Mouse (Mus musculus): ENCODE results near the gene Hoxa11. TPM values are rescaled to one million over a fixed set of nuclear protein-coding genes. Genes with fewer than 3 reads are reported as not detected.
A peak's percentile ranks its signal among the peaks of the same experiment; 100 is the strongest.

Gene Hoxa11
- polyA plus RNA-seq (2014; fragmentation: Nextera tagmentation; extraction: Ambion mirVana): 66.3 and 78.0 TPM in 2 replicates

DNA sequence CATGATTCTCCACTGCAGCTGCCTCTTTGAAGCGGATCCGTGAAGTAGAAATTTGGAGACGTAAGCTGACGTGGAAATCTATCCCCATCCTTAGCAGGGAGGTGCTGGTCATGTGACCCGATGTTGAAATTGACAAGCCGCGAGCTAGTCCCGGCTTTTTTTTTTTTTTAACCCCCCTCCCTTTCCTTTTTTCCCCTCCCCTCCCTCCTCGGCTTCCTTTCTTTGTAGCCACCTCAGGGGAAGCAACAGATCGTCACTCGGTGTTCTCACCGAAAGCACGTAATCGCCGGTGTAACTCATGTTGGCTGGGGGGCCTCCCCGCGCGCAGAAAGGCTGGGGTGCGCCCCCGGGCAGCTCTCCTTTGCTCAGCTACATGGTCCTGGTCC, at the start of gene Hoxa11:
TSS of gene Hoxa11 (minus strand) at position 54 of the 386 bp plus-strand sequence.
- ATAC-seq (ENCODE audit: insufficient number of reproducible peaks, low FRiP score, low TSS enrichment, low read depth) (peak; percentile 32; the same call in 1 of the 2 replicates), DNase-seq (ENCODE audit: low spot score) (peak; percentile 81)
- WGBS: 0% methylated on average over 20 of the region's 20 CpGs
- peaks cover 20% of the 10 kb centered on the region for H3K4me1 ChIP-seq (ENCODE audit: control insufficient read depth, insufficient read depth, low read length)
- peaks cover 3% of the 10 kb centered on the region; the same call in 1 of the 2 replicates for H3K27me3 ChIP-seq (ENCODE audit: control insufficient read depth, insufficient read depth, low read length)
- H3K27ac ChIP-seq (replicated peaks; ENCODE audit: low read depth, low read length): peak within 1 kb of the TSS; percentile 99
- peak within 1 kb of the TSS; percentile 99 for H3K4me3 ChIP-seq (ENCODE audit: low read depth, low read length)
- peak within 1 kb of the TSS; percentile 83 for H3K4me2 ChIP-seq (ENCODE audit: low read depth, severe bottlenecking)
- no peaks in the 10 kb centered on the region for H3K9me3 ChIP-seq (ENCODE audit: control insufficient read depth, low read length)
- peak within 1 kb of the TSS; percentile 100 for H3K9ac ChIP-seq (ENCODE audit: low read length)
- no peaks in the 10 kb centered on the region for H3K36me3 ChIP-seq (ENCODE audit: control insufficient read depth, insufficient read depth, low read length)

- Histone ChIP-seq H3K27ac (replicated peaks; ENCODE audit: low read depth, low read length) (no peak overlapping the region), H3K4me2 (ENCODE audit: low read depth, severe bottlenecking) (no peak overlapping the region), H3K9me3 (ENCODE audit: control insufficient read depth, low read length) (no peaks in the 10 kb centered on the region), H3K27me3 (ENCODE audit: control insufficient read depth, insufficient read depth, low read length) (peaks cover 18% of the 10 kb centered on the region), H3K36me3 (ENCODE audit: control insufficient read depth, insufficient read depth, low read length) (no peaks in the 10 kb centered on the region), H3K4me3 (ENCODE audit: low read depth, low read length) (no peak overlapping the region), H3K4me1 (ENCODE audit: control insufficient read depth, insufficient read depth, low read length) (peaks cover 4% of the 10 kb centered on the region), H3K9ac (ENCODE audit: low read length) (no peak overlapping the region)
- WGBS: 85% methylated on average over 6 of the region's 6 CpGs
- ATAC-seq (ENCODE audit: insufficient number of reproducible peaks, low FRiP score, low TSS enrichment, low read depth) (no peak), DNase-seq (ENCODE audit: low spot score) (no peak)
Observed at GRCm38 (mm10) chr6:52294616-52295015, 49.0 kb upstream of the Hoxa11 start.

DNA sequence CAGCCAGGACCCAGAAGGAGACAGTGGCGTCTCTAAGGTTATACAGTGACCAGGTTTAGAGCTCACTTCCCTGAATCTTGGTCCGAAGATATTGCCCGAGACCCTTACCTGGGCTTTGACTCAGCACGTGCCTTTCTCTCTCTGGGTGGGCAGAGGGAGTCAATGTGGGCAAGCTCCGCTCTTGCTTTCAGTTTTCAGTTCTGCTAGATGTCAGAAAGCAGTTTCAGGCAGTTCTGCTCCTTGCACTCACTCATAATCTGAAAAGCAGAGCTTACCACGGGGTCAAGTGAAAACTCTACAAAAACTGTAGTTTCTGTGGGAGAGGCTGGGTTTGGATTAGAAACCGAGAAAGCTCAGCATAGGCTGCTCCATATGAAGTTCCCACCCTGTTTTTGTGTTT, 46.7 kb upstream of the Hoxa11 start:
- Histone ChIP-seq H3K36me3 (ENCODE audit: control insufficient read depth, insufficient read depth, low read length) (no peaks in the 10 kb centered on the region), H3K9me3 (ENCODE audit: control insufficient read depth, low read length) (no peaks in the 10 kb centered on the region), H3K27ac (replicated peaks; ENCODE audit: low read depth, low read length) (0 out of 2 replicates have a peak overlapping the region, but pooled peaks have one; percentile 15), H3K9ac (ENCODE audit: low read length) (no peak overlapping the region), H3K4me2 (ENCODE audit: low read depth, severe bottlenecking) (no peak overlapping the region), H3K4me1 (ENCODE audit: control insufficient read depth, insufficient read depth, low read length) (peaks cover 4% of the 10 kb centered on the region), H3K27me3 (ENCODE audit: control insufficient read depth, insufficient read depth, low read length) (peaks cover 21% of the 10 kb centered on the region), H3K4me3 (ENCODE audit: low read depth, low read length) (no peak overlapping the region)
- ATAC-seq (ENCODE audit: insufficient number of reproducible peaks, low FRiP score, low TSS enrichment, low read depth) (no peak), DNase-seq (ENCODE audit: low spot score) (no peak)
- WGBS: 61% methylated on average over 7 of the region's 7 CpGs

- DNase-seq (ENCODE audit: low spot score): peak; percentile 75
- 2% methylated on average over 45 of the region's 45 CpGs for WGBS
- peaks cover 4% of the 10 kb centered on the region for H3K4me1 ChIP-seq (ENCODE audit: control insufficient read depth, insufficient read depth, low read length)
- H3K9me3 ChIP-seq (ENCODE audit: control insufficient read depth, low read length): no peaks in the 10 kb centered on the region
- H3K4me3 ChIP-seq (ENCODE audit: low read depth, low read length): peak overlapping the region; percentile 20
- H3K27ac ChIP-seq (replicated peaks; ENCODE audit: low read depth, low read length): peak overlapping the region; percentile 38; the same call in 1 of the 2 replicates
- H3K9ac ChIP-seq (ENCODE audit: low read length): no peak overlapping the region; the same call in 1 of the 2 replicates
- H3K4me2 ChIP-seq (ENCODE audit: low read depth, severe bottlenecking): peak overlapping the region; percentile 47
- no peaks in the 10 kb centered on the region for H3K36me3 ChIP-seq (ENCODE audit: control insufficient read depth, insufficient read depth, low read length)
- 0 out of 2 replicates have a peak, but pooled peaks have one; percentile 31 for ATAC-seq (ENCODE audit: insufficient number of reproducible peaks, low FRiP score, low TSS enrichment, low read depth)
- peaks cover 21% of the 10 kb centered on the region for H3K27me3 ChIP-seq (ENCODE audit: control insufficient read depth, insufficient read depth, low read length)
Observed at GRCm38 (mm10) chr6:52291021-52291860, 45.6 kb upstream of the Hoxa11 start.

DNA sequence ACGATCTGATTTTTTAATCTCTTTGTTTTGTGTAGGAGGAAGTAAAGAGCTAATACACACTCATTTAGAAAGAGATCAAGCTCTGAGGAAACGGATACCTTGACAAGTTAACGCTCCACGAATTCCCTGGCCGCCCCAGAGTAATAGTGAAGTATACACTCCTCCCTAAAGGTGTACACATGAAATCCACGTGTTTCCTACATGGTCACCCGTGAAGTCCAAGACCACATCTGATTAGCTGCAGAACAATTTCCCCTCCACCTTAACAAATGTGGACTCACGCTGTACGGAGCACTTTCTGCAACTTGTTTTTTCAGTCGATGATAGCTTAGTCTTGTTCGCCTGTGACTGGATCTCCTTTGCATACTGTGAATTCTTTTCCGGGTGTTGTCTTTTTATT, 44.6 kb upstream of the Hoxa11 start:
- Histone ChIP-seq H3K27me3 (ENCODE audit: control insufficient read depth, insufficient read depth, low read length) (peaks cover 18% of the 10 kb centered on the region), H3K36me3 (ENCODE audit: control insufficient read depth, insufficient read depth, low read length) (no peaks in the 10 kb centered on the region), H3K4me3 (ENCODE audit: low read depth, low read length) (no peak overlapping the region), H3K4me1 (ENCODE audit: control insufficient read depth, insufficient read depth, low read length) (peaks cover 4% of the 10 kb centered on the region), H3K27ac (replicated peaks; ENCODE audit: low read depth, low read length) (no peak overlapping the region), H3K9me3 (ENCODE audit: control insufficient read depth, low read length) (no peaks in the 10 kb centered on the region), H3K9ac (ENCODE audit: low read length) (no peak overlapping the region), H3K4me2 (ENCODE audit: low read depth, severe bottlenecking) (no peak overlapping the region)
- WGBS: 19% methylated on average over 12 of the region's 12 CpGs
- DNase-seq (ENCODE audit: low spot score): peak; percentile 38
- no peak for ATAC-seq (ENCODE audit: insufficient number of reproducible peaks, low FRiP score, low TSS enrichment, low read depth)

- ATAC-seq (ENCODE audit: insufficient number of reproducible peaks, low FRiP score, low TSS enrichment, low read depth): no peak
- 88% methylated on average over 5 of the region's 5 CpGs for WGBS
- Histone ChIP-seq H3K4me1 (ENCODE audit: control insufficient read depth, insufficient read depth, low read length) (peaks cover 7% of the 10 kb centered on the region; the same call in 1 of the 2 replicates), H3K36me3 (ENCODE audit: control insufficient read depth, insufficient read depth, low read length) (no peaks in the 10 kb centered on the region), H3K9me3 (ENCODE audit: control insufficient read depth, low read length) (no peaks in the 10 kb centered on the region), H3K9ac (ENCODE audit: low read length) (no peak overlapping the region), H3K27ac (replicated peaks; ENCODE audit: low read depth, low read length) (no peak overlapping the region), H3K4me3 (ENCODE audit: low read depth, low read length) (no peak overlapping the region), H3K4me2 (ENCODE audit: low read depth, severe bottlenecking) (no peak overlapping the region), H3K27me3 (ENCODE audit: control insufficient read depth, insufficient read depth, low read length) (0 out of 2 replicates have a peak, but pooled peaks cover 6% of the 10 kb centered on the region)
- DNase-seq (ENCODE audit: low spot score): no peak
Observed at GRCm38 (mm10) chr6:52283896-52284295, 38.3 kb upstream of the Hoxa11 start.

- DNase-seq (ENCODE audit: low spot score) (peak; percentile 54), ATAC-seq (ENCODE audit: insufficient number of reproducible peaks, low FRiP score, low TSS enrichment, low read depth) (0 out of 2 replicates have a peak, but pooled peaks have one; percentile 47)
- WGBS: 30% methylated on average over 12 of the region's 12 CpGs
- Histone ChIP-seq H3K36me3 (ENCODE audit: control insufficient read depth, insufficient read depth, low read length) (no peaks in the 10 kb centered on the region), H3K9me3 (ENCODE audit: control insufficient read depth, low read length) (no peaks in the 10 kb centered on the region), H3K4me2 (ENCODE audit: low read depth, severe bottlenecking) (no peak overlapping the region), H3K27me3 (ENCODE audit: control insufficient read depth, insufficient read depth, low read length) (peaks cover 16% of the 10 kb centered on the region), H3K9ac (ENCODE audit: low read length) (peak overlapping the region; percentile 18), H3K27ac (replicated peaks; ENCODE audit: low read depth, low read length) (no peak overlapping the region), H3K4me1 (ENCODE audit: control insufficient read depth, insufficient read depth, low read length) (peaks cover 9% of the 10 kb centered on the region), H3K4me3 (ENCODE audit: low read depth, low read length) (no peak overlapping the region)
Observed at GRCm38 (mm10) chr6:52281084-52281483, 35.5 kb upstream of the Hoxa11 start.

GRCm38 (mm10) chr6:52276920-52277319, 31.3 kb upstream of the Hoxa11 start:
- Histone ChIP-seq H3K4me3 (ENCODE audit: low read depth, low read length) (no peak overlapping the region), H3K27me3 (ENCODE audit: control insufficient read depth, insufficient read depth, low read length) (peaks cover 38% of the 10 kb centered on the region), H3K36me3 (ENCODE audit: control insufficient read depth, insufficient read depth, low read length) (no peaks in the 10 kb centered on the region), H3K27ac (replicated peaks; ENCODE audit: low read depth, low read length) (no peak overlapping the region), H3K9ac (ENCODE audit: low read length) (no peak overlapping the region), H3K4me2 (ENCODE audit: low read depth, severe bottlenecking) (no peak overlapping the region), H3K4me1 (ENCODE audit: control insufficient read depth, insufficient read depth, low read length) (peaks cover 21% of the 10 kb centered on the region), H3K9me3 (ENCODE audit: control insufficient read depth, low read length) (no peaks in the 10 kb centered on the region)
- WGBS: 2% methylated on average over 5 of the region's 5 CpGs
- ATAC-seq (ENCODE audit: insufficient number of reproducible peaks, low FRiP score, low TSS enrichment, low read depth) (no peak), DNase-seq (ENCODE audit: low spot score) (peak; percentile 26)

All from limb, embryonic 11.5 days (tissue).